In genomic region chr13:64310585-64310984, GRCm38 (mm10) we compare ENCODE assay signal across 17 mouse cellular contexts. TPM values are rescaled to one million over a fixed set of nuclear protein-coding genes. Genes with fewer than 3 reads are reported as not detected.
DNase-seq lines count a peak whose midpoint lies in the region; ATAC-seq and TF ChIP-seq lines count a peak whose summit lies in the region.
"Had no signal": no experiment of that assay in that cellular context is flagged by ENCODE, and none has a peak within 500 bp of the region (broad histone marks: within the 10 kb centered on the region; RNA-seq: fewer than 3 reads in every experiment).

No protein-coding gene starts in this region.

- no peak overlapping the region for H3K9ac ChIP-seq in heart, embryonic 12.5 days
- no peak overlapping the region for H3K9ac ChIP-seq in liver, embryonic 13.5 days
- H3K9ac ChIP-seq in stomach, postnatal 0 days (ENCODE audit: low read length) = 0 out of 2 replicates have a peak overlapping the region, but pooled peaks have one; percentile 18
- H3K9ac ChIP-seq: forebrain, postnatal 0 days had no signal

- TF ChIP-seq CTCF in stomach, postnatal 0 days (IDR thresholded peaks at IDR 0.05; ENCODE audit: low read depth) = no peak

- peak overlapping the region; percentile 72 for H3K4me3 ChIP-seq in heart, embryonic 12.5 days
- peak overlapping the region; percentile 62 for H3K4me3 ChIP-seq in megakaryocyte, embryonic 14.5 days (replicated peaks)
- peak overlapping the region; percentile 9 for H3K4me3 ChIP-seq in liver, embryonic 13.5 days (replicated peaks)
- no peak overlapping the region; the same call in 1 of the 2 replicates for H3K4me3 ChIP-seq in stomach, postnatal 0 days (ENCODE audit: low read depth, low read length)

- ATAC-seq in heart, embryonic 12.5 days (ENCODE audit: insufficient number of reproducible peaks, low FRiP score) = no peak
- no peak for ATAC-seq in megakaryocyte, adult 5-6 weeks (ENCODE audit: poor library complexity, severe bottlenecking)
- ATAC-seq in liver, embryonic 13.5 days (ENCODE audit: low read depth) = no peak
- peak; percentile 58 for ATAC-seq in stomach, postnatal 0 days (ENCODE audit: low FRiP score, low TSS enrichment)
- ATAC-seq: forebrain, postnatal 0 days; hindbrain, embryonic 16.5 days had no signal

- H3K4me2 ChIP-seq in heart, embryonic 12.5 days = peak overlapping the region; percentile 67
- H3K4me2 ChIP-seq in liver, embryonic 13.5 days = peak overlapping the region; percentile 89
- H3K4me2 ChIP-seq in stomach, postnatal 0 days (replicated peaks; ENCODE audit: low read depth) = peak overlapping the region; percentile 74

- 27% methylated on average over 6 of the region's 6 CpGs for WGBS in heart, embryonic 12.5 days
- WGBS in liver, embryonic 13.5 days (ENCODE audit: insufficient replicate concordance) = 57% methylated on average over 6 of the region's 6 CpGs
- WGBS in stomach, postnatal 0 days = 32% methylated on average over 6 of the region's 6 CpGs

- H3K4me1 ChIP-seq in heart, embryonic 12.5 days (replicated peaks) = peaks cover 27% of the 10 kb centered on the region
- H3K4me1 ChIP-seq in megakaryocyte, embryonic 14.5 days = peaks cover 47% of the 10 kb centered on the region
- peaks cover 46% of the 10 kb centered on the region for H3K4me1 ChIP-seq in liver, embryonic 13.5 days (replicated peaks)
- H3K4me1 ChIP-seq in stomach, postnatal 0 days (replicated peaks; ENCODE audit: control insufficient read depth, insufficient read depth) = peaks cover 2% of the 10 kb centered on the region; the same call in 1 of the 2 replicates

- H3K27me3 ChIP-seq in heart, embryonic 12.5 days (replicated peaks) = no peaks in the 10 kb centered on the region
- H3K27me3 ChIP-seq in megakaryocyte, embryonic 14.5 days (replicated peaks) = no peaks in the 10 kb centered on the region
- no peaks in the 10 kb centered on the region for H3K27me3 ChIP-seq in liver, embryonic 13.5 days
- H3K27me3 ChIP-seq in stomach, postnatal 0 days (ENCODE audit: control insufficient read depth, insufficient read depth, low read length) = no peaks in the 10 kb centered on the region

- DNase-seq in heart, postnatal 25 days (ENCODE audit: low spot score) = no peak
- DNase-seq in liver, embryonic 13.5 days = no peak
- DNase-seq in stomach, postnatal 0 days (ENCODE audit: low spot score) = peak; percentile 50
- no peak for DNase-seq in thymus, postnatal 36 days
- no peak for DNase-seq in spleen, postnatal 10 days (ENCODE audit: low spot score in 2 of 2)
- DNase-seq: cerebellum, adult 18-20 months; forebrain, postnatal 0 days; kidney, postnatal 10 days; midbrain, embryonic 14.5 days; retina, postnatal 1 day; spleen, adult 18-20 months; thymus, postnatal 4 days had no signal

- TF ChIP-seq EP300 in stomach, postnatal 0 days (optimal IDR thresholded peaks at IDR 0.05) = no peak

- peak overlapping the region; percentile 98 for H3K27ac ChIP-seq in heart, embryonic 12.5 days (ENCODE audit: poor library complexity, severe bottlenecking)
- H3K27ac ChIP-seq in liver, embryonic 13.5 days = 0 out of 2 replicates have a peak overlapping the region, but pooled peaks have one; percentile 29
- peak overlapping the region; percentile 36 for H3K27ac ChIP-seq in stomach, postnatal 0 days (replicated peaks)

- no peaks in the 10 kb centered on the region for H3K9me3 ChIP-seq in heart, embryonic 12.5 days (replicated peaks)
- no peaks in the 10 kb centered on the region for H3K9me3 ChIP-seq in megakaryocyte, embryonic 14.5 days
- H3K9me3 ChIP-seq in liver, embryonic 13.5 days (replicated peaks) = no peaks in the 10 kb centered on the region
- H3K9me3 ChIP-seq in stomach, postnatal 0 days (ENCODE audit: control insufficient read depth, low read length) = no peaks in the 10 kb centered on the region

- intact Hi-C loops in heart, postnatal 25 days (cut with DNase I) = loop anchor here (10.0 kb wide), 1 partner anchor 804 kb away; the partner anchor contains the start of gene Mfsd14b

- peaks cover 21% of the 10 kb centered on the region for H3K36me3 ChIP-seq in heart, embryonic 12.5 days
- peaks cover 22% of the 10 kb centered on the region for H3K36me3 ChIP-seq in megakaryocyte, embryonic 14.5 days (replicated peaks; ENCODE audit: low read length)
- H3K36me3 ChIP-seq in liver, embryonic 13.5 days = peaks cover 17% of the 10 kb centered on the region
- H3K36me3 ChIP-seq in stomach, postnatal 0 days (ENCODE audit: control insufficient read depth, insufficient read depth, low read length) = no peaks in the 10 kb centered on the region

RNA-seq across cellular contexts. Expression of gene Aaed1, which starts 1.9 kb away (rescaled TPM):
- 89.0 and 93.6 TPM in 2 replicates for polyA plus RNA-seq in heart, embryonic 12.5 days (2016; fragmentation: Nextera tagmentation; extraction: Ambion mirVana)
- total RNA-seq in heart, postnatal 25 days (2021) = 10 to 100 TPM; 56.6 to 60.1 TPM
- polyA plus RNA-seq in megakaryocyte, embryonic 14.5 days (2012; ENCODE audit: insufficient read depth, low replicate concordance) = 0.85 and 1.3 TPM in 2 replicates
- total RNA-seq in megakaryocyte, adult 5-6 weeks (2015) = 38.0 and 44.8 TPM in 2 replicates
- total RNA-seq in megakaryocyte, adult 5-6 weeks (2017) = 63.4 and 67.7 TPM in 2 replicates
- 21.6 and 25.1 TPM in 2 replicates for polyA plus RNA-seq in liver, embryonic 13.5 days (2015; fragmentation: Nextera tagmentation; extraction: Ambion mirVana)
- polyA plus RNA-seq in stomach, postnatal 0 days (2015; fragmentation: Nextera tagmentation; extraction: Ambion mirVana) = 47.2 and 47.9 TPM in 2 replicates

RNA-seq across cellular contexts. Expression of gene Cdc14b, which starts 35.5 kb away (rescaled TPM):
- 21.7 and 22.1 TPM in 2 replicates for polyA plus RNA-seq in heart, embryonic 12.5 days (2016; fragmentation: Nextera tagmentation; extraction: Ambion mirVana)
- total RNA-seq in heart, postnatal 25 days (2021) = 1 to 10 TPM; 7.0 to 9.0 TPM
- polyA plus RNA-seq in megakaryocyte, embryonic 14.5 days (2012; ENCODE audit: insufficient read depth, low replicate concordance) = 0.13 TPM in 1 of 2 replicates, not detected in the other
- 5.0 and 5.1 TPM in 2 replicates for total RNA-seq in megakaryocyte, adult 5-6 weeks (2015)
- 3.7 and 5.1 TPM in 2 replicates for total RNA-seq in megakaryocyte, adult 5-6 weeks (2017)
- 6.9 and 8.9 TPM in 2 replicates for polyA plus RNA-seq in liver, embryonic 13.5 days (2015; fragmentation: Nextera tagmentation; extraction: Ambion mirVana)
- polyA plus RNA-seq in stomach, postnatal 0 days (2015; fragmentation: Nextera tagmentation; extraction: Ambion mirVana) = 11.8 and 12.1 TPM in 2 replicates
- polyA plus RNA-seq: erythroblast, embryonic 14.5 days had no signal

Comparison
In these comparisons a context has a peak if more than half of its experiments do, and no peak if none do; other contexts are left out.
1. H3K27ac ChIP-seq: peak in every context shown above with its lines; median percentile 98 in heart, embryonic 12.5 days; 36 in stomach, postnatal 0 days; 29 in liver, embryonic 13.5 days.